Mouse (Mus musculus) left cerebral cortex, postnatal 14 days (tissue): Measurements from ENCODE around the gene Atxn10. TPM values are rescaled to one million over a fixed set of nuclear protein-coding genes. Genes with fewer than 3 reads are reported as not detected.

Experiments
- DNase-seq, 2 experiments: peaks; one replicate each; pipeline ENCODE4 v3.0.0; 2021 to 2022; ENCODE audit warnings: low spot score in 2 of 2, mixed read lengths in 1 of 2
- intact Hi-C: fragments of 180-260 bp; cut with DNase I; formaldehyde crosslinking; loops from one replicate; pipeline ENCODE4 v1.15.1; 2025
- long read RNA-seq, 2 experiments: library from polyadenylated mRNA; stranded (forward); transcript quantifications; one replicate each; pipeline ENCODE4 v2.0.0; 2021
- total RNA-seq, 2 experiments: library from RNA; stranded (reverse); gene quantifications; 2 replicates each; pipeline ENCODE4 v1.2.3; 2021

The Atxn10 gene
- 100 to 1,000 TPM; 304 to 310 TPM for total RNA-seq
- long read RNA-seq, experiment 1, transcript Atxn10-201 (12 exons, 1,937 nt), result major isoform, 375 of 396 reads
- long read RNA-seq, experiment 1, partial matches to known transcripts, result 15 of 396 reads
- long read RNA-seq, experiment 1, other reads (novel, unspliced or antisense), result 6 of 396 reads
- long read RNA-seq, experiment 2, transcript Atxn10-201 (12 exons, 1,937 nt), result major isoform, 315 of 332 reads
- long read RNA-seq, experiment 2, partial matches to known transcripts, result 12 of 332 reads
- long read RNA-seq, experiment 2, other reads (novel, unspliced or antisense), result 5 of 332 reads

GRCm38 (mm10) chr15:85335671-85336300, at the start of gene Atxn10:
Gene Atxn10, plus strand, starts transcription at chr15:85336245.
- intact Hi-C loops, result loop anchor here (5.0 to 10.0 kb wide), 3 partner anchors 47 to 379 kb away; no protein-coding TSS in a partner anchor
- DNase-seq, result no peak

- intact Hi-C loops, result no loop called here
These were observed 41.4 kb upstream of the Atxn10 start for GRCm38 (mm10) chr15:85294632-85295031.

GRCm38 (mm10) chr15:85295544-85295943, 40.5 kb upstream of the Atxn10 start:
- DNase-seq, result no peak
- intact Hi-C loops, result no loop called here

More at GRCm38 (mm10) chr15:85294632-85295031, 41.4 kb upstream of the Atxn10 start:
- no peak for DNase-seq

- intact Hi-C loops, result no loop called here
- DNase-seq, result peak in 1 of 2 experiments; percentile 21
These were observed 40.1 kb upstream of the Atxn10 start for GRCm38 (mm10) chr15:85295977-85296376.

GRCm38 (mm10) chr15:85296538-85296937, 39.5 kb upstream of the Atxn10 start:
- intact Hi-C loops, result no loop called here
- no peak for DNase-seq

- intact Hi-C loops, result no loop called here
- no peak for DNase-seq
These were observed 37.8 kb upstream of the Atxn10 start for GRCm38 (mm10) chr15:85298167-85298781.

GRCm38 (mm10) chr15:85298946-85299345, 37.1 kb upstream of the Atxn10 start:
- DNase-seq, result no peak
- intact Hi-C loops, result no loop called here

GRCm38 (mm10) chr15:85303241-85303640, 32.8 kb upstream of the Atxn10 start:
- DNase-seq, result no peak
- intact Hi-C loops, result no loop called here

GRCm38 (mm10) chr15:85303976-85304375, 32.1 kb upstream of the Atxn10 start:
- intact Hi-C loops, result no loop called here
- no peak for DNase-seq

- intact Hi-C loops, result no loop called here
- DNase-seq, result no peak
These were observed 28.9 kb upstream of the Atxn10 start for GRCm38 (mm10) chr15:85307061-85307660.

- no peak for DNase-seq
- intact Hi-C loops, result no loop called here
These were observed 24.9 kb upstream of the Atxn10 start for GRCm38 (mm10) chr15:85311058-85311657.

GRCm38 (mm10) chr15:85315378-85316025, 20.5 kb upstream of the Atxn10 start:
- intact Hi-C loops, result loop anchor here (1.0 to 5.0 kb wide), 4 partner anchors 49 to 268 kb away; no protein-coding TSS in a partner anchor
- peak; percentile 90 for DNase-seq

GRCm38 (mm10) chr15:85316342-85317140, 19.5 kb upstream of the Atxn10 start:
- DNase-seq, result no peak
- intact Hi-C loops, result loop anchor here (1.0 to 5.0 kb wide), 3 partner anchors 61 to 267 kb away; no protein-coding TSS in a partner anchor

GRCm38 (mm10) chr15:85319924-85320668, 15.9 kb upstream of the Atxn10 start:
- DNase-seq, result no peak
- intact Hi-C loops, result loop anchor here (5.0 kb wide), 2 partner anchors 57 to 157 kb away; no protein-coding TSS in a partner anchor

GRCm38 (mm10) chr15:85323214-85323613, 12.8 kb upstream of the Atxn10 start:
- intact Hi-C loops, result no loop called here
- DNase-seq, result no peak

GRCm38 (mm10) chr15:85324426-85324825, 11.6 kb upstream of the Atxn10 start:
- intact Hi-C loops, result no loop called here
- peak in 1 of 2 experiments; percentile 41 for DNase-seq

GRCm38 (mm10) chr15:85327808-85328207, 8.2 kb upstream of the Atxn10 start:
- intact Hi-C loops, result no loop called here
- peak; percentile 56 to 71 for DNase-seq
